Mouse (Mus musculus): ENCODE measurements around the gene Olfr512. TPM values are rescaled to one million over a fixed set of nuclear protein-coding genes. Genes with fewer than 3 reads are reported as not detected.

Gene Olfr512
- not detected in 2 replicates for polyA plus RNA-seq (2016; fragmentation: Nextera tagmentation; extraction: Ambion mirVana)

DNA sequence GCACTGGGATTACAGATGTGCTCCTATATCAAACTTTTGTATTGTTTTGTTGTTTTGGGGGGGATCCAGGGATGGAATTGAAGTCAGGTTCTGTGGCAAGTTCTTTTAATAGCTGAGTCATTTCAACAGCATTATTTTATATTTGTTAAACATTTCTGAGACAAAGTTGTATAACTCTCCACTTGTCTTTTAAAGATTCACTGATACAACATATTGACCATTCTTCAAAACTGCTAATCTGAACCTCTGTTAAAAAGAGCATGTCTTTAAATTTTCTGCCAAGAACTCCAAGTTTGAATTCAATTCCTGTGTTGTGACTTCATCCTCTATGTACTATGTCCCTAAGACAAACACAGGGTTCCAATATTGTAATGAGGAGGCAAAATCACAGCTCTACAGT is at the start of gene Olfr512:
Gene Olfr512, plus strand, starts transcription at position 301 of the 400 bp plus-strand sequence.
- no peaks in the 10 kb centered on the region for H3K9me3 ChIP-seq (replicated peaks)
- H3K27me3 ChIP-seq (ENCODE audit: low read depth, poor library complexity, severe bottlenecking), result no peaks in the 10 kb centered on the region
- H3K4me3 ChIP-seq, result no peak within 1 kb of the TSS
- no peak for DNase-seq (ENCODE audit: low spot score)
- H3K4me1 ChIP-seq, result no peaks in the 10 kb centered on the region
- no peaks in the 10 kb centered on the region for H3K36me3 ChIP-seq
- no peak within 1 kb of the TSS for H3K27ac ChIP-seq

DNA sequence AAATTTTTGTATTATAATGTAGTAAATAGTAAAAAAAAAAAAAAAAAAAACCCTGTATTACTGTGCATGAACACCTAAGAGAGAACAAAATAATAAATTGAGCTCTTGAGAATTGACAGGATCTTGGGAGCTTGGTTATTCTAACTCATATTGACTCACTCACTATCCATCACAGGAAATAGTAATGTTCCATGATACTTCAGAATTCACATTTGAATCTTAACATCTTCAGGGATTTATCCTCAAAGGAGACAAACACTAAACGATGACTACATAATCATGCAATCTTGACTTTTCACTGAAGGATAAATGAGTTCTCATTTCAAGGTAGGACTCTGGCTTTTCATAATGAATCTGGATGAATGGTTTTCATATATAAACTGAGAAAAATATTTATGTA is 47.0 kb upstream of the Olfr512 start, which contains the start of gene Olfr510:
Gene Olfr510, plus strand, starts transcription at position 301 of the 400 bp plus-strand sequence.
- WGBS, result 95% methylated on average over 1 of the region's 1 CpGs
- DNase-seq (ENCODE audit: low spot score), result no peak
- H3K36me3 ChIP-seq, result no peaks in the 10 kb centered on the region

DNA sequence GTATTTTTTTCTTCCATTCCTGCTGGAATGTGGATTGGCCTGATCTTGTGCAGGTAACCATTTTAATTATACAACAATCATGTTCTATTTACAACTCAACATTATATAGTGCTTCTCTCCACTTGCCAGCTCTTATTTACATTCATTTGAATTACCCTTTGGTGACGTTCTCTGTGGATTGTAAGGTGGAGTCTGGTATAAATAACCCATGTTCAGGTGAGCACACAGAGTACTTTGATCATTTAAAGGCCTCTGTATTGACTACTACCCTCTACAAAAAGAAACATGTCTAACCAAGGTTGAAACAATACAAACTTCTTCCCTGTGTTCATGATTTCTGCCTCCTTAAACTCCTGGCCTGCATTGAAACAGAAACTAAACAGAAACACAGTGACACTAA is 42.1 kb upstream of the Olfr512 start:
- Histone ChIP-seq H3K27me3 (ENCODE audit: low read depth, poor library complexity, severe bottlenecking) (no peaks in the 10 kb centered on the region), H3K4me1 (no peaks in the 10 kb centered on the region), H3K4me3 (no peak overlapping the region), H3K36me3 (no peaks in the 10 kb centered on the region), H3K9me3 (replicated peaks) (no peaks in the 10 kb centered on the region; the same call in 1 of the 2 replicates), H3K27ac (no peak overlapping the region)
- no peak for DNase-seq (ENCODE audit: low spot score)
- 60% methylated on average over 1 of the region's 1 CpGs for WGBS

More for the DNA sequence above, 47.0 kb upstream of the Olfr512 start, which contains the start of gene Olfr510:
- Histone ChIP-seq H3K9me3 (replicated peaks) (no peaks in the 10 kb centered on the region), H3K4me3 (no peak within 1 kb of the TSS), H3K27me3 (ENCODE audit: low read depth, poor library complexity, severe bottlenecking) (no peaks in the 10 kb centered on the region), H3K27ac (no peak within 1 kb of the TSS), H3K4me1 (no peaks in the 10 kb centered on the region)

DNA sequence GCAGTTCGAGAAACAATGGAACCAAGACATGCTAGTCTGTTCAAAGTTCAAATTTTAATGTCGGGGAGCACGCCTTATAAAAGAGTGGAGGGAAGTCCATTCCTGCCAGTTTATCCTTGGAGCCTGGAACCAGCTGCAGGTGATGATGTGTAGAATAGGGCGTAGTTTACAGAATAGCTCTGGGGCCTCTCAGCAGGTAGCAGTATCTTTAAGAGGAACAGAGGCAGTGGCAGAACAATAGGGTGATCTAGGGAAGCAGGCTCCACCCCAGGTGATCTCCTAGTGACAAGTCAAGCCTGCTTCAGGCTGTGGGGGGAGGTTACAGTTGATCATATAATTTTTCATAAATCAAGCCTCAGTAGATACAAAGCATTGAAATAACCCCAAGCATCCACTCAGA is 34.2 kb upstream of the Olfr512 start:
- DNase-seq (ENCODE audit: low spot score), result no peak
- H3K27ac ChIP-seq, result no peak overlapping the region
- no peaks in the 10 kb centered on the region for H3K27me3 ChIP-seq (ENCODE audit: low read depth, poor library complexity, severe bottlenecking)
- no peaks in the 10 kb centered on the region for H3K36me3 ChIP-seq
- no peaks in the 10 kb centered on the region for H3K4me1 ChIP-seq
- 92% methylated on average over 4 of the region's 4 CpGs for WGBS
- no peak overlapping the region for H3K4me3 ChIP-seq
- H3K9me3 ChIP-seq (replicated peaks), result no peaks in the 10 kb centered on the region; the same call in 1 of the 2 replicates

DNA sequence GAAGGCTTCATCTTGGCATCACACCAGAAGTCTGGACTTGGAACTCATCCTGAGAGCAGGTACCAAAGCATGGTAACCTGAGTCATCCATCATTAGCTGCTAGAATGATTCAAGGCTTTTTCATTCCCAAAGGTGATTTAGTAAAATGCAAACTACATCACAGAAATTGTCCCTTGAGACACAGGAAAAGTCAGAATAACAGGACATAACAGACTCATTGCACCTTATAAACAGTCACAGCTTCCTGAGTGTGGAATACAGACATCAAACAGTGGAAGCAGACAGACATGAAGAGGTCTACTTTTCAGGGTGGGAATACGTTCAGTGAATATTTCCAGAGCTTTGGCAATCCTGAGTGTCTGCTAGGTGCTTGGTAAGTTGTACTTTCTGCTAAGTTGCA is 37.6 kb downstream of the Olfr512 start, which contains the start of gene Olfr513:
Gene Olfr513, plus strand, starts transcription at position 301 of the 400 bp plus-strand sequence.
- no peak within 1 kb of the TSS for H3K4me3 ChIP-seq
- H3K27me3 ChIP-seq (ENCODE audit: low read depth, poor library complexity, severe bottlenecking), result no peaks in the 10 kb centered on the region
- no peaks in the 10 kb centered on the region for H3K4me1 ChIP-seq
- DNase-seq (ENCODE audit: low spot score), result no peak
- H3K36me3 ChIP-seq, result no peaks in the 10 kb centered on the region
- WGBS, result 94% methylated on average over 1 of the region's 1 CpGs
- no peak within 1 kb of the TSS for H3K27ac ChIP-seq
- no peaks in the 10 kb centered on the region for H3K9me3 ChIP-seq (replicated peaks)

DNA sequence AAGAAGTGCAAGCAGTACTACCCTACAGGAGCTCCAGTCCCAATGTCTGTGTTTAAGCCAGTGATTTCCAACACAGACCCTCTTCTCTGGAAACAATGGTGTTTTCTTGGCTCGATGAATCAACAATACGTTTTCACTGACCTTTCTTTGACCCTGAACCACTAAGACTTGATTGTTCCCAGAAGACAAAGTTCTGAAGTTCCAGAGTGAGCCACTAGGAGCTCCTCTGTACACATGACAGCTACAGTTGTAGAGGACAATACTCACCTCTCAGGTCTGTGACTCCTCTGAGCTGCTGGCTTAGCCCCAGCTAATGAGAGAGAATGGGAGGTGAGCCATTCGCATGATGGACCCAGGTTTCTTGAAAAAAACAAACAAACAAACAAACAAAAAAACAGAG is 47.3 kb downstream of the Olfr512 start:
- no peaks in the 10 kb centered on the region; the same call in 1 of the 2 replicates for H3K4me1 ChIP-seq
- no peak overlapping the region for H3K4me3 ChIP-seq
- no peaks in the 10 kb centered on the region for H3K27me3 ChIP-seq (ENCODE audit: low read depth, poor library complexity, severe bottlenecking)
- no peaks in the 10 kb centered on the region for H3K36me3 ChIP-seq
- DNase-seq (ENCODE audit: low spot score), result no peak
- H3K9me3 ChIP-seq (replicated peaks), result no peaks in the 10 kb centered on the region
- H3K27ac ChIP-seq, result no peak overlapping the region
- WGBS, result 42% methylated on average over 3 of the region's 3 CpGs

Other genes with a start within 250 kb of the Olfr512 start
- gene Olfr498, start 248.0 kb upstream of the Olfr512 start, polyA plus RNA-seq (2016; fragmentation: Nextera tagmentation; extraction: Ambion mirVana), result not detected in 2 replicates
- not detected in 2 replicates for gene Olfr502, start 188.3 kb upstream of the Olfr512 start, polyA plus RNA-seq (2016; fragmentation: Nextera tagmentation; extraction: Ambion mirVana)
- gene Olfr503, start 168.8 kb upstream of the Olfr512 start, polyA plus RNA-seq (2016; fragmentation: Nextera tagmentation; extraction: Ambion mirVana), result not detected in 2 replicates
- gene Olfr504, start 147.5 kb upstream of the Olfr512 start, polyA plus RNA-seq (2016; fragmentation: Nextera tagmentation; extraction: Ambion mirVana), result not detected in 2 replicates
- not detected in 2 replicates for gene Olfr506, start 102.5 kb upstream of the Olfr512 start, polyA plus RNA-seq (2016; fragmentation: Nextera tagmentation; extraction: Ambion mirVana)
- gene Olfr507, start 91.5 kb upstream of the Olfr512 start, polyA plus RNA-seq (2016; fragmentation: Nextera tagmentation; extraction: Ambion mirVana), result not detected in 2 replicates
- gene Olfr508, start 83.3 kb upstream of the Olfr512 start, polyA plus RNA-seq (2016; fragmentation: Nextera tagmentation; extraction: Ambion mirVana), result not detected in 2 replicates
- gene Olfr509, start 61.4 kb upstream of the Olfr512 start, polyA plus RNA-seq (2016; fragmentation: Nextera tagmentation; extraction: Ambion mirVana), result not detected in 2 replicates
- gene Olfr510, start 46.9 kb upstream of the Olfr512 start, polyA plus RNA-seq (2016; fragmentation: Nextera tagmentation; extraction: Ambion mirVana), result not detected in 2 replicates
- not detected in 2 replicates for gene Olfr513, start 37.7 kb downstream of the Olfr512 start, polyA plus RNA-seq (2016; fragmentation: Nextera tagmentation; extraction: Ambion mirVana)
- gene Olfr514, start 112.7 kb downstream of the Olfr512 start, polyA plus RNA-seq (2016; fragmentation: Nextera tagmentation; extraction: Ambion mirVana), result not detected in 2 replicates
- not detected in 2 replicates for gene Olfr516, start 137.2 kb downstream of the Olfr512 start, polyA plus RNA-seq (2016; fragmentation: Nextera tagmentation; extraction: Ambion mirVana)
- not detected in 2 replicates for gene Olfr517, start 159.1 kb downstream of the Olfr512 start, polyA plus RNA-seq (2016; fragmentation: Nextera tagmentation; extraction: Ambion mirVana)
- gene Olfr518, start 171.7 kb downstream of the Olfr512 start, polyA plus RNA-seq (2016; fragmentation: Nextera tagmentation; extraction: Ambion mirVana), result not detected in 2 replicates
- not detected in 2 replicates for gene Olfr519, start 181.1 kb downstream of the Olfr512 start, polyA plus RNA-seq (2016; fragmentation: Nextera tagmentation; extraction: Ambion mirVana)
- 0.11 and 0.14 TPM in 2 replicates for gene Nlrp10, start 216.9 kb downstream of the Olfr512 start, polyA plus RNA-seq (2016; fragmentation: Nextera tagmentation; extraction: Ambion mirVana)
- 85.8 and 87.3 TPM in 2 replicates for gene Eif3f, start 221.1 kb downstream of the Olfr512 start, polyA plus RNA-seq (2016; fragmentation: Nextera tagmentation; extraction: Ambion mirVana)
- gene Tub, start 237.0 kb downstream of the Olfr512 start, polyA plus RNA-seq (2016; fragmentation: Nextera tagmentation; extraction: Ambion mirVana), result 2.4 and 3.7 TPM in 2 replicates

Measured in limb, embryonic 10.5 days (tissue).